Mouse (Mus musculus): ENCODE results near the gene Nbl1. TPM values are rescaled to one million over a fixed set of nuclear protein-coding genes. Genes with fewer than 3 reads are reported as not detected.
A peak's percentile ranks its signal among the peaks of the same experiment; 100 is the strongest.

The Nbl1 gene
- total and polyA plus RNA-seq, 2 experiments from 2014 or later: 53.4 to 62.2 TPM

GRCm38 (mm10) chr4:139111421-139111820, 18.6 kb upstream of the Nbl1 start:
- 0 out of 2 replicates have a peak overlapping the region, but pooled peaks have one; percentile 1 for H3K27ac ChIP-seq (ENCODE audit: low read depth, low read length)

GRCm38 (mm10) chr4:139110858-139111257, 18.1 kb upstream of the Nbl1 start:
- ATAC-seq (ENCODE audit: low FRiP score) (no peak), DNase-seq (ENCODE audit: low spot score) (no peak)
- 73% methylated on average over 3 of the region's 3 CpGs for WGBS
- Histone ChIP-seq H3K36me3 (ENCODE audit: insufficient read depth, low read length) (no peaks in the 10 kb centered on the region), H3K9me3 (ENCODE audit: low read length) (no peaks in the 10 kb centered on the region), H3K4me3 (ENCODE audit: low read depth, low read length) (no peak overlapping the region), H3K4me2 (ENCODE audit: low read depth, low read length, poor library complexity, severe bottlenecking) (no peak overlapping the region), H3K27ac (ENCODE audit: low read depth, low read length) (no peak overlapping the region), H3K9ac (replicated peaks; ENCODE audit: low read length, poor library complexity, severe bottlenecking) (no peak overlapping the region), H3K4me1 (ENCODE audit: insufficient read depth, low read length) (no peaks in the 10 kb centered on the region; the same call in 1 of the 2 replicates), H3K27me3 (ENCODE audit: insufficient read depth, low read length) (no peaks in the 10 kb centered on the region)
- TF ChIP-seq CTCF (IDR thresholded peaks at IDR 0.05): no peak

More at GRCm38 (mm10) chr4:139111421-139111820, 18.6 kb upstream of the Nbl1 start:
- H3K4me2 ChIP-seq (ENCODE audit: low read depth, low read length, poor library complexity, severe bottlenecking): no peak overlapping the region
- no peak for TF ChIP-seq CTCF (IDR thresholded peaks at IDR 0.05)
- no peak overlapping the region for H3K9ac ChIP-seq (replicated peaks; ENCODE audit: low read length, poor library complexity, severe bottlenecking)
- no peak overlapping the region for H3K4me3 ChIP-seq (ENCODE audit: low read depth, low read length)
- H3K36me3 ChIP-seq (ENCODE audit: insufficient read depth, low read length): no peaks in the 10 kb centered on the region
- ATAC-seq (ENCODE audit: low FRiP score) (no peak), DNase-seq (ENCODE audit: low spot score) (no peak)
- no peaks in the 10 kb centered on the region for H3K9me3 ChIP-seq (ENCODE audit: low read length)
- 39% methylated on average over 3 of the region's 3 CpGs for WGBS
- H3K27me3 ChIP-seq (ENCODE audit: insufficient read depth, low read length): no peaks in the 10 kb centered on the region
- no peaks in the 10 kb centered on the region; the same call in 1 of the 2 replicates for H3K4me1 ChIP-seq (ENCODE audit: insufficient read depth, low read length)

- Histone ChIP-seq H3K27me3 (ENCODE audit: insufficient read depth, low read length) (no peaks in the 10 kb centered on the region), H3K27ac (ENCODE audit: low read depth, low read length) (no peak overlapping the region), H3K4me1 (ENCODE audit: insufficient read depth, low read length) (no peaks in the 10 kb centered on the region; the same call in 1 of the 2 replicates), H3K4me3 (ENCODE audit: low read depth, low read length) (no peak overlapping the region), H3K4me2 (ENCODE audit: low read depth, low read length, poor library complexity, severe bottlenecking) (no peak overlapping the region), H3K36me3 (ENCODE audit: insufficient read depth, low read length) (peaks cover 29% of the 10 kb centered on the region), H3K9me3 (ENCODE audit: low read length) (no peaks in the 10 kb centered on the region), H3K9ac (replicated peaks; ENCODE audit: low read length, poor library complexity, severe bottlenecking) (no peak overlapping the region; the same call in 1 of the 2 replicates)
- no peak for TF ChIP-seq CTCF (IDR thresholded peaks at IDR 0.05)
- WGBS: 91% methylated on average over 1 of the region's 1 CpGs
- no peak for ATAC-seq (ENCODE audit: low FRiP score)
- no peak for DNase-seq (ENCODE audit: low spot score)
These were observed 12.7 kb upstream of the Nbl1 start for GRCm38 (mm10) chr4:139105453-139105852.

GRCm38 (mm10) chr4:139101546-139101945, 8.8 kb upstream of the Nbl1 start:
- no peak overlapping the region for H3K4me3 ChIP-seq (ENCODE audit: low read depth, low read length)
- peaks cover 29% of the 10 kb centered on the region for H3K36me3 ChIP-seq (ENCODE audit: insufficient read depth, low read length)
- no peak for ATAC-seq (ENCODE audit: low FRiP score)
- H3K27ac ChIP-seq (ENCODE audit: low read depth, low read length): no peak overlapping the region
- no peak overlapping the region for H3K9ac ChIP-seq (replicated peaks; ENCODE audit: low read length, poor library complexity, severe bottlenecking)
- no peak for DNase-seq (ENCODE audit: low spot score)
- H3K4me2 ChIP-seq (ENCODE audit: low read depth, low read length, poor library complexity, severe bottlenecking): no peak overlapping the region
- TF ChIP-seq CTCF (IDR thresholded peaks at IDR 0.05): no peak
- no peaks in the 10 kb centered on the region for H3K27me3 ChIP-seq (ENCODE audit: insufficient read depth, low read length)
- H3K9me3 ChIP-seq (ENCODE audit: low read length): no peaks in the 10 kb centered on the region
- WGBS: 85% methylated on average over 6 of the region's 6 CpGs
- H3K4me1 ChIP-seq (ENCODE audit: insufficient read depth, low read length): no peaks in the 10 kb centered on the region

GRCm38 (mm10) chr4:139100326-139100725, 7.5 kb upstream of the Nbl1 start:
- DNase-seq (ENCODE audit: low spot score) (no peak), ATAC-seq (ENCODE audit: low FRiP score) (no peak)
- WGBS: 86% methylated on average over 8 of the region's 8 CpGs
- Histone ChIP-seq H3K4me3 (ENCODE audit: low read depth, low read length) (no peak overlapping the region), H3K4me1 (ENCODE audit: insufficient read depth, low read length) (no peaks in the 10 kb centered on the region), H3K27me3 (ENCODE audit: insufficient read depth, low read length) (no peaks in the 10 kb centered on the region), H3K4me2 (ENCODE audit: low read depth, low read length, poor library complexity, severe bottlenecking) (no peak overlapping the region), H3K27ac (ENCODE audit: low read depth, low read length) (no peak overlapping the region), H3K9ac (replicated peaks; ENCODE audit: low read length, poor library complexity, severe bottlenecking) (no peak overlapping the region), H3K36me3 (ENCODE audit: insufficient read depth, low read length) (peaks cover 29% of the 10 kb centered on the region), H3K9me3 (ENCODE audit: low read length) (no peaks in the 10 kb centered on the region)
- no peak for TF ChIP-seq CTCF (IDR thresholded peaks at IDR 0.05)

- TF ChIP-seq CTCF (IDR thresholded peaks at IDR 0.05): no peak
- WGBS: 77% methylated on average over 5 of the region's 5 CpGs
- Histone ChIP-seq H3K27ac (ENCODE audit: low read depth, low read length) (no peak overlapping the region), H3K36me3 (ENCODE audit: insufficient read depth, low read length) (peaks cover 3% of the 10 kb centered on the region; the same call in 1 of the 2 replicates), H3K4me1 (ENCODE audit: insufficient read depth, low read length) (no peaks in the 10 kb centered on the region), H3K27me3 (ENCODE audit: insufficient read depth, low read length) (peaks cover 24% of the 10 kb centered on the region), H3K9ac (replicated peaks; ENCODE audit: low read length, poor library complexity, severe bottlenecking) (no peak overlapping the region), H3K9me3 (ENCODE audit: low read length) (no peaks in the 10 kb centered on the region), H3K4me3 (ENCODE audit: low read depth, low read length) (no peak overlapping the region), H3K4me2 (ENCODE audit: low read depth, low read length, poor library complexity, severe bottlenecking) (no peak overlapping the region)
- DNase-seq (ENCODE audit: low spot score) (no peak), ATAC-seq (ENCODE audit: low FRiP score) (no peak)
These were observed 3.4 kb upstream of the Nbl1 start for GRCm38 (mm10) chr4:139096201-139096600.
